Mouse (Mus musculus): ENCODE measurements around the gene Defb5. TPM values are rescaled to one million over a fixed set of nuclear protein-coding genes. Genes with fewer than 3 reads are reported as not detected.
"Not testable (repeated sequence)": the region's sequence is repeated elsewhere in the genome, so short reads cannot be mapped to it uniquely, and the experiment has no call there.

Defb5 gene
- not detected for total RNA-seq (2021)
- long read RNA-seq, experiment 1: 0 reads
- long read RNA-seq, experiment 2: 0 reads

DNA sequence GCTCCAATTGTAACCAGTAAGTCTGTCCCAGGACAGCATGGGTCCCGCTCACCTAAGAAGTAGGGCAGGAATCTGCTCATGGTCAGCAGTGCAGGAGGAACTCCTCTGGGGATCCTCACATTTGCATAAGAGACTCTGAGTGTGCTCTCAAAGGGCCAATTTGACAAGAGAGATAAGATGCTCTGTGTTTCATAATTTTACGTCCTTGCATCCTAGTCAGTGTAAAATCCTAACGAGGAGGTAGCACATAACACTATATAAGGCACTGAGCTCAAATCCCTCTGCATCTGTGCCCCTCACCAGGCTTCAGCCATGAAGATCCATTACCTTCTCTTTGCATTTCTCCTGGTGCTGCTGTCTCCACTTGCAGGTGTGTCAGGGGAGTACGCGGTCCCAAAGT is at the start of gene Defb5:
Gene Defb5, plus strand, starts transcription at position 301 of the 400 bp plus-strand sequence.
- intact Hi-C loops (cut with DNase I): loop anchor here (5.0 kb wide), 1 partner anchor 275 kb away; no protein-coding TSS in a partner anchor
- DNase-seq: no peak

DNA sequence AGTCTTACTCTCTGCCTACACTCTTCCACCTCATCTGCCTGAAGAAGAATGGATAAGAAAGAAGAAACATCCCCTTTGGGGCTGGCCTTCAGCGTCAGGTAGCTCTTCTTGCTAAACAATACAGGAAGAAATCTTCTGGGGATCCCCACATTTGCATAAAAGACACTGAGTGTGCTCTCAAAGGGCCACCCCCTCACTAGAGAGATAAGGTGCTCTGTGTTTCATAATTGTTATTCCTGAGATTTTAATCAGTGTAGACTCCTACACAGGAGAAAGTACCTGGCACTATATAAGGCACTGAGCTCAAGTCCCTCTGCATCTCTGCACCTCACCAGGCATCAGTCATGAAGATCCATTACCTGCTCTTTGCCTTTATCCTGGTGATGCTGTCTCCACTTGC is 22.2 kb upstream of the Defb5 start, which contains the start of gene Defb6:
Gene Defb6, plus strand, starts transcription at position 318 of the 400 bp plus-strand sequence.
- DNase-seq: no peak
- intact Hi-C loops (cut with DNase I): no loop called here

DNA sequence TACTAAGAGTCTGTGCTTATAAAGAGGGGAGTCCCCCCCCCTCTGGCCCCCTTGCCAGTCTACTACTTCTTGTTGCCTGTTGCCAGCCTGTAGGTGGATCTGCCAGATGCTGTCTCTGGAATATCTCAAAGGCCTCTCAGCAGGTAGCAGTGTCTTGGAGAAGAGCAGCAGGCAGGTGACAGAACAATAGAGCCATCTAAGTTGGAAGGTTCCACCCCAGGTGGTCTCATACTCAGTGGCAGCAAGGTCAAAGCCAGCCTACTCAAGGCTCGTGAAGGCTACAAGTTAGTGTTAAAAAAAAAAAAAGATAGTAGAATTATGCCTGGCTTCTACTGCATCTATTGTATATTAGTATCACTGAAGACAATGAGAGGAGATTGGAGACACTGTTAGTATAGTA is 9.3 kb upstream of the Defb5 start:
- intact Hi-C loops (cut with DNase I): no loop called here
- DNase-seq: no peak

DNA sequence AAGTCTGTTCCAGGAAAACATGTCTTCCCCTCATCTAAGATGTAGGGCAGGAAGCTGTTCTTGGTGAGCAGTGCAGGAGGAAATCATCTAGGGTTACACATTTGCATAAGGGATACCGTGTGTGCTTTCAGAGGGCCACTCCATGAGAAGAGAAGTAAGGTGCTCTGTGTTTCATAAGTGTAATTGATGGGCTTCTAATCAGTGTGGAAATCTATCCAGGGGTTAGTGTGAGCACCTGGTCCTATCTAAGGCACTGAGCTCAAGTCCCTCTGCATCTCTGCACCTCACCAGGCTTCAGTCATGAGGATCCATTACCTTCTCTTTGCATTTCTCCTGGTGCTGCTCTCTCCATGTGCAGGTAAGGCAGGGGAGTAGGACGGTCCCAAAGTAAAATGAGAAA is 7.8 kb upstream of the Defb5 start, which contains the start of gene Defb46:
Gene Defb46, plus strand, starts transcription at position 301 of the 400 bp plus-strand sequence.
- intact Hi-C loops (cut with DNase I): no loop called here

DNA sequence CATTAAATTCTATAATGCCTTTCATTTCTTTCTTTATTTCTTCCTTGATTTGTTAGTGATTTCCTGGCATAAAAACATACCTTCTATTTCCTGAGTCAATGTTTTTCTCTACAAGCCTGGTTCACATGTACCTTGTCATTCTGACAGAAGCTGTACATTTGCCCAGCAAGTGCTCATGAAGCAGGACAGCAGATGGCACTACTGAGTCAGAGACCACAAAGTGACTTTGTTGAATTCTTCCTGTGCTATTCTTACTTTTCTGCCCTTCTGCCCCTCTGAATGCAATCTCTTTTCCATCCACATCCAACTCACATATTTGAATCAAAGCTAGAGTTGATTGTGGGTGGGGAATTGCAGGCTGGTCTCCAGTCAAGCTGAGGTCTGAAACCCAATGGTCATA is 10.8 kb downstream of the Defb5 start:
- intact Hi-C loops (cut with DNase I): no loop called here
- DNase-seq: no peak

More for the DNA sequence above, 7.8 kb upstream of the Defb5 start, which contains the start of gene Defb46:
- DNase-seq: no peak

DNA sequence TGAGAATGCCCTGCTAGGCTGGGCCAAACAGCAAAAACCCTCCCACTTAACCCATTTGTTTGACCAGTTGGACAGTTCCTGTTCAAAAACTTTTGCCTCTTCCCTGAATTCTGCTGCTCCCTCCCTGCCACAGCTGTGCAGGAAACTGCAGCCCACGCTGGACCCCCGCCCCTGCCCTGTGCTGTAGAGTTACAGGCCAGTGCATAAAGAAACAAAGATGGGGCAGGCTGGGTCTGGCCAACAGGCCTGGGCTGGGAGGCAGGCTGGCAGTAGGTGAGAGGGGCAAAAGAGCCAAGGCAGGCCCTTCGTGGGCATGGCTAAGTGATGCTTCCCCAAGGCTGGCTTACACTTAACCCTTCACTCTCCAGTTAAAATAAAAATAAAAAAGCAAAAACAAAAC is 12.3 kb downstream of the Defb5 start:
- intact Hi-C loops (cut with DNase I): no loop called here

DNA sequence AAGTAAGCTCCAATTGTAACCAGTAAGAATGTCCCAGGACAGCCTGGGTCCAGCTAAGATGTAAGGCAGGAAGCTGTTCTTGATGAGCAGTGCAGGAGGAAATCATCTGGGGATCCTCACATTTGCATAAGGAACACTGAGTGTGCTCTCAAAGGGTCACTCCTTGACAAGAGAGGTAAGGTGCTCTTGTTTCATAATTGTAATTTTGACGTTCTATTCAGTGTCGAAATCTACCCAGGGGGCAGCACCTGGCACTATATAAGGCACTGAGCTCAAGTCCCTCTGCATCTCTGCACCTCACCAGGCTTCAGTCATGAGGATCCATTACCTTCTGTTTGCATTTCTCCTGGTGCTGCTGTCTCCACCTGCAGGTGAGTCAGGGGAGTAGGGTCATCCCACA is 45.7 kb downstream of the Defb5 start, which contains the start of gene Defb3:
Gene Defb3, plus strand, starts transcription at position 301 of the 400 bp plus-strand sequence.
- intact Hi-C loops (cut with DNase I); DNase-seq: not testable (repeated sequence)

More for the DNA sequence above, 12.3 kb downstream of the Defb5 start:
- DNase-seq: no peak

DNA sequence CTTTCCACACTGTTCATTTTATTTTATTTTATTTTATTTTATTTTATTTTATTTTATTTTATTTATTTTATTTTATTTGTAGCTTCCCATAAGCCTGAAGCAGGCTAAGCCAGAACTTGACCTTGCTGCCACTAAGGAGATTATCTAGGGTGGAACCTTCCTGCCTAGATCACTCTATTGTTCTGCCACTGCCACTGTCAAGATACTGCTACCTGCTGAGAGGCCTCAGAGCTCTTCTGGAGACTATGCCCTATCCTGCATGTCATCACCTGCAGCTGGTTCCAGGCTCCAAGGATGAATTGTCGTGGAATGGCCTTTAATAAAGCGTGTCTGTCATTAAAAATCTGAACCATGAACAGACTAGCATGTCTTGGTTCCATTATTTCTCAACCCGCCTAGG is 51.0 kb downstream of the Defb5 start:
- intact Hi-C loops (cut with DNase I); DNase-seq: not testable (repeated sequence)

Other genes with a start within 250 kb of the Defb5 start
- not detected for gene Defb38, start 221.0 kb upstream of the Defb5 start, total RNA-seq (2021)
- gene Defb39, start 182.8 kb upstream of the Defb5 start, total RNA-seq (2021): not detected
- not detected for gene Defb12, start 132.7 kb upstream of the Defb5 start, total RNA-seq (2021)
- not detected for gene Defb34, start 123.8 kb upstream of the Defb5 start, total RNA-seq (2021)
- not detected for gene Gm45826, start 106.8 kb upstream of the Defb5 start, total RNA-seq (2021)
- not detected for gene Defb14, start 53.2 kb upstream of the Defb5 start, total RNA-seq (2021)
- not detected for gene Defb4, start 48.9 kb upstream of the Defb5 start, total RNA-seq (2021)
- not detected for gene Defb6, start 22.1 kb upstream of the Defb5 start, total RNA-seq (2021)
- not detected for gene Defb46, start 7.7 kb upstream of the Defb5 start, total RNA-seq (2021)
- gene Defb3, start 45.8 kb downstream of the Defb5 start, total RNA-seq (2021): not detected
- gene Defb8, start 200.0 kb downstream of the Defb5 start, total RNA-seq (2021): not detected
- not detected for gene Defb7, start 247.5 kb downstream of the Defb5 start, total RNA-seq (2021)

Measured in gastrocnemius, postnatal 36 days (tissue).